Mouse (Mus musculus): ENCODE measurements at regions not wholly inside any gene's neighbourhood (a gene's known extent, or its start where the extent isn't known, plus 50 kb on each side); places are given as distances from the start of the nearest gene placed in this dataset.
A peak's percentile ranks its signal among the peaks of the same experiment; 100 is the strongest.

DNA sequence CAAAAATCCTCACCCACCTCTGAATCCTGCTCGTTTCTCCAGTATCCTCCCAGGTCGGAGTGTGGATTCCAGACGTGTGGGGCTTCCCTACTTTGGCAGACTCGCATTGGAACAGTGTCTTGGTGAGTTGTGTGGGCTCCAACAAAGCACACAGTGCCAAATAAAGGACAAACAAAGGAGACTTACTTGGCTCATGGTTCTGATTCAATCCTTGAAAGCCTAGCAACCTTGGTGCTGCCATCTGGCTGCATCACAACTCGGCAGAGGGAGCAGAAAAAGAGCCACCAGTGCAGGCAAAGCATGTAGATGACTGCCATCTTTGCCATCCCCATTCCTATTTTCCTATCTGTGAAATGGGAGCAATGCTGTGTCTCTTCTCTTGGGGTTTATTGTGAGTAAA, 64.0 kb downstream of the Il9r start:
- H3K4me3 ChIP-seq (replicated peaks) = no peak overlapping the region
- H3K9me3 ChIP-seq = 0 out of 2 replicates have a peak, but pooled peaks cover 3% of the 10 kb centered on the region
- H3K4me2 ChIP-seq = no peak overlapping the region
- no peaks in the 10 kb centered on the region for H3K36me3 ChIP-seq
- no peaks in the 10 kb centered on the region for H3K27me3 ChIP-seq
- ATAC-seq (ENCODE audit: insufficient number of reproducible peaks, insufficient read depth, low FRiP score, low TSS enrichment, low read depth) = no peak
- WGBS = 84% methylated on average over 5 of the region's 5 CpGs
- H3K27ac ChIP-seq = no peak overlapping the region
- no peak overlapping the region for H3K9ac ChIP-seq (replicated peaks)
- H3K4me1 ChIP-seq (replicated peaks) = peaks cover 10% of the 10 kb centered on the region

DNA sequence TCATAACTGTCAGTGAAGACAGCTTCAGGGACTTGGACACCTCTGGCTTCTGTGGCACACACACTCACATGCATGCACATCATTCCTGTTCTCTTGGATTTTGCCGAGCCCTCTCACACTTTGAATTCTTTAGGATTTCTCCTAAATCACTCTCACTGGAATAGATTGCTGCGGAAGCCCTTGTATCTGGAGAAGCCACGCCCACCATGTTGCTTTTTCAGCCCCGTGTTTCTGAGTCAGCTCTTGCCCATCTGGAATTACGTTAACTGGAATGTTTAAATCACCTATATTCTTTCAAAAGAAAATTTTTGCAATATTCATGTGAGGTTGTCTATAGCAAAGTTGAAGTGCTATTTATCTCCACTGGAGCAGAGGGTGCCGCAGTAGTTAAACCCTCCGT, 66.1 kb downstream of the Il9r start:
- no peaks in the 10 kb centered on the region for H3K27me3 ChIP-seq
- no peaks in the 10 kb centered on the region for H3K36me3 ChIP-seq
- 80% methylated on average over 7 of the region's 7 CpGs for WGBS
- H3K4me1 ChIP-seq (replicated peaks) = peaks cover 10% of the 10 kb centered on the region
- no peak overlapping the region for H3K4me3 ChIP-seq (replicated peaks)
- H3K4me2 ChIP-seq = no peak overlapping the region
- 0 out of 2 replicates have a peak, but pooled peaks cover 3% of the 10 kb centered on the region for H3K9me3 ChIP-seq
- H3K27ac ChIP-seq = no peak overlapping the region
- no peak overlapping the region for H3K9ac ChIP-seq (replicated peaks)
- no peak for ATAC-seq (ENCODE audit: insufficient number of reproducible peaks, insufficient read depth, low FRiP score, low TSS enrichment, low read depth)

DNA sequence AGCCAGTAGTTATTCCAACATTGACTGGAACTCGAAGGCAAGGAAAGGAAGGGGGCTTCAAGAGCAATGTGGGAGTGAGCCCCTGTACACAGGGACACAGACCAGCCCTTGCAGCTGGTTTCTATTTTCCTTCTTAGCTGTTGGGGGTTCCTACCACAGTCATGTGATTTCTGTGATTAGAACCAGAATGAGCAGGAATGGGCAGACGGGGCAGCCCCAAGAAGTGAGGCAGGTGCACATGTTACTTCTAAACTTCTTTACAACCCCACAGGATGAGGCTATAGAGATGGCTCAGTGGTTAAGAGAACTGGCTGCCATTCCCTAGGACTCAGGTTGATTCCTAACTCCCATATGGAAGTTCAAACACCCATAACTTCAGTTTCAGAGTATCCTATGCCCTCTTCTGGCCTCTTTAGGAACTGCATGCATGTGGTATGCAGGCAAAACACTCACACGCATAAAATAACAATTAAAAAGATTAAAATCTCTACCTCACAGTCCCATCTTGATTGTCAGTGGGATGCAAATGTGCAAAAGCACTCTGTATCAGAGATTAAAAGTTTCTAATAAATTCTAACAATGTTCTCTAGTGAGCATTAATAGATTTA, 68.0 kb downstream of the Il9r start:
- Histone ChIP-seq H3K9me3 (0 out of 2 replicates have a peak, but pooled peaks cover 3% of the 10 kb centered on the region), H3K4me2 (no peak overlapping the region), H3K4me1 (replicated peaks) (no peaks in the 10 kb centered on the region), H3K27me3 (no peaks in the 10 kb centered on the region), H3K36me3 (no peaks in the 10 kb centered on the region), H3K27ac (no peak overlapping the region), H3K9ac (replicated peaks) (no peak overlapping the region), H3K4me3 (replicated peaks) (no peak overlapping the region)
- no peak for ATAC-seq (ENCODE audit: insufficient number of reproducible peaks, insufficient read depth, low FRiP score, low TSS enrichment, low read depth)
- 56% methylated on average over 3 of the region's 3 CpGs for WGBS

DNA sequence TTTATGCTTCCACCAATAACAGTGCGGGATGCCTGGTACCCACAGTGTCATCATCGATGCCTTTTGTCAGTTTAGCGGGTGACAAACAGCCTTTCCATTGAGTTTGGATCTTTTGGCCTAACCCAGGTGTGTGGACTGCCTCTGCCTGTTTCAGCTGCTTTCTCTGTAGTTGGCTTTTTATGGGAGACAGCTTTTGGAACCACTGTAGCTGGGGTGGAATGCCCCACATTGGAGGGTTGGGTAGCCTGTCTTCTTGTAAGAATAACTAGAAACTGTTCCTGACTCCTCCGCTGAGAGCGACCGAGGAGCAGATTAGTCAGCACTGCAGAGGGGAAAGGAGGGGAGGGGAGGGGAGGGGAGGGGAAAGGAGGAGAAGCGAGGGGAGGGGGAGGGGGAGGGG, 71.5 kb downstream of the Il9r start:
- 62% methylated on average over 7 of the region's 7 CpGs for WGBS
- Histone ChIP-seq H3K9ac (replicated peaks) (no peak overlapping the region), H3K36me3 (no peaks in the 10 kb centered on the region), H3K4me2 (no peak overlapping the region), H3K27me3 (no peaks in the 10 kb centered on the region), H3K4me1 (replicated peaks) (peaks cover 12% of the 10 kb centered on the region), H3K27ac (no peak overlapping the region), H3K4me3 (replicated peaks) (no peak overlapping the region), H3K9me3 (0 out of 2 replicates have a peak, but pooled peaks cover 3% of the 10 kb centered on the region)
- no peak for ATAC-seq (ENCODE audit: insufficient number of reproducible peaks, insufficient read depth, low FRiP score, low TSS enrichment, low read depth)

DNA sequence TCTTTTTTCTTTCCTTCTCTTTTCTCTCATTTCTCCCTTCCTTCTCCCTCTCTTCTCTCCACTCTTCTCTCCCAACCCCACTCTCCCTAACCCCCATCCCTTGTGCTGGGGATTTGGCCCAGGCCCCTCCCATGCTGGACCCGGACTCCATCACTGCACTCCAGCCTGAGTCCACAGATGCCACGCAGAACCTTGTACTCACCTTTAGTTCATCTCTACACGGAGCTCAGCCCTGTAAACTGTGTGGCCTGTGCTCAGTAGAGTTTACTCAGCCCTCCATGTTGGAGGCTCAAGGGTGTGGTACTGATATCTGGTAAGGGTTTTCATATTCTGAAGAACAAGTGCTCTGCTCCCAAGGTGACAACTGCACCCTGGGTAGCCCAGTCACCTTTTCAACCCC, 72.1 kb downstream of the Il9r start:
- H3K36me3 ChIP-seq = no peaks in the 10 kb centered on the region
- H3K4me3 ChIP-seq (replicated peaks) = no peak overlapping the region
- no peak overlapping the region for H3K9ac ChIP-seq (replicated peaks)
- H3K4me2 ChIP-seq = no peak overlapping the region
- ATAC-seq (ENCODE audit: insufficient number of reproducible peaks, insufficient read depth, low FRiP score, low TSS enrichment, low read depth) = no peak; the same call in 1 of the 2 replicates
- WGBS = 73% methylated on average over 3 of the region's 3 CpGs
- no peaks in the 10 kb centered on the region for H3K27me3 ChIP-seq
- no peak overlapping the region for H3K27ac ChIP-seq
- H3K4me1 ChIP-seq (replicated peaks) = peaks cover 12% of the 10 kb centered on the region
- H3K9me3 ChIP-seq = 0 out of 2 replicates have a peak, but pooled peaks cover 3% of the 10 kb centered on the region

DNA sequence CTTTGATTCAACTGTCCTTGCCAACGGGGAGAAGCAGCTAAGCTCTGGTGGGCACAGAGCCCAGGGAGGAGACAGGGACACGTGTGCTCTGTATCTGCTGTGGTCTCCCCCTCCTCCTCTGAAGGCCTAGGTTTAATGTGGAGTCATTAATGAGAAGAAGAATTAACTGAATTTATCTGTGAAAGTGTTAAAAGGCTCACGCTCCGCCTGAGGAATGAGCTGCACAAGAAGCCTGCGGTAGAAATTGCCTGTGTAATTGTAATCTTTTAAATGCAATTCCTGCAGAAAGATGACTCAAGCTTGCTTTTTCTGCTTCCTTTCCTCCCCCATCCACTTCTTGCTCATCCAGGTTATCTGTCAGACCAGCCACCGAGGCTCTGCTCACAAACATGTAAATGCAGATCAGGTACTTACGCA, 72.7 kb downstream of the Il9r start:
- H3K9ac ChIP-seq (replicated peaks) = no peak overlapping the region
- no peaks in the 10 kb centered on the region for H3K27me3 ChIP-seq

DNA sequence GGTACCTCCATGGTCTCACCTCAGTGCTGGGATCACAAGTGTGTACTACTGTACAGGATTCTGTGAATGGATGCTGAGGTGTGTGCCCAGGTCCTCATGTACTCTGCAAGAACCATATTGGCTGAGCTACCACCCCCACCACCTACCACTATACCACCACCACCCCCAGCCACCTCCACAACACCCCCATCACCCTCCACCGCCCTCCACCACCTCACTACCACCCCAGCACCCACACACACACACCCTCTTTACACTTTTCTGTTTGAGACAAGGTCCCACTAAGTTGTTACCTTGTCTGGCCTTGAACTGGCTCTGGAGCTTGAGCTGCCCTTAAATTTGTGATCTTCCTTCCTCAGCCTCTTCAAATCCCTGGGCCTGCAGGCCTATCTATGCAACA, 73.3 kb downstream of the Il9r start:
- H3K36me3 ChIP-seq = no peaks in the 10 kb centered on the region
- H3K4me3 ChIP-seq (replicated peaks) = no peak overlapping the region
- H3K27me3 ChIP-seq = no peaks in the 10 kb centered on the region
- 94% methylated on average over 1 of the region's 1 CpGs for WGBS
- no peak overlapping the region for H3K9ac ChIP-seq (replicated peaks)
- H3K4me2 ChIP-seq = no peak overlapping the region
- peaks cover 12% of the 10 kb centered on the region for H3K4me1 ChIP-seq (replicated peaks)
- ATAC-seq (ENCODE audit: insufficient number of reproducible peaks, insufficient read depth, low FRiP score, low TSS enrichment, low read depth) = no peak
- no peaks in the 10 kb centered on the region for H3K9me3 ChIP-seq
- no peak overlapping the region for H3K27ac ChIP-seq

More for the DNA sequence above, 72.7 kb downstream of the Il9r start:
- Histone ChIP-seq H3K4me1 (replicated peaks) (peaks cover 12% of the 10 kb centered on the region), H3K9me3 (0 out of 2 replicates have a peak, but pooled peaks cover 3% of the 10 kb centered on the region), H3K4me3 (replicated peaks) (no peak overlapping the region), H3K4me2 (no peak overlapping the region), H3K27ac (no peak overlapping the region), H3K36me3 (no peaks in the 10 kb centered on the region)
- no peak for ATAC-seq (ENCODE audit: insufficient number of reproducible peaks, insufficient read depth, low FRiP score, low TSS enrichment, low read depth)
- 76% methylated on average over 7 of the region's 7 CpGs for whole genome bisulfite sequencing

DNA sequence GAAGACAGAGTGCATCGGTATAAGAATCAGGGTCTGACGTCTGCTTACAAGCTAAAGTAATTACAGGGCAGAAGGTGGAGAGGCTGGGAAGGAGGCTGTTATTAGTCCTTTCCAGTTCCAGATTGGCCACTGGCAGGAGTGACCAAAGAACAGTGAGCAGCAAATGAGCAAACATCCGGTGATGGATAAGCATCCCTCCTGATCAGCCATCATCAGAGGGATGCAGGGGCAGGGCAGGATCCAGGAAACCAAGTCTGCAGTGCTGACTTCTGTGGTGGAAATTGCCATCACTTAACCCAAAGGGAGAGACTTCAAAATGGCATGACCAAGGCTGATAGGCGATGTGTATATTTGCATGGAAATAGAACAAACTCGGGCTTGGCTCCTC, 73.8 kb downstream of the Il9r start:
- WGBS = 53% methylated on average over 5 of the region's 5 CpGs
- ATAC-seq (ENCODE audit: insufficient number of reproducible peaks, insufficient read depth, low FRiP score, low TSS enrichment, low read depth) = no peak

DNA sequence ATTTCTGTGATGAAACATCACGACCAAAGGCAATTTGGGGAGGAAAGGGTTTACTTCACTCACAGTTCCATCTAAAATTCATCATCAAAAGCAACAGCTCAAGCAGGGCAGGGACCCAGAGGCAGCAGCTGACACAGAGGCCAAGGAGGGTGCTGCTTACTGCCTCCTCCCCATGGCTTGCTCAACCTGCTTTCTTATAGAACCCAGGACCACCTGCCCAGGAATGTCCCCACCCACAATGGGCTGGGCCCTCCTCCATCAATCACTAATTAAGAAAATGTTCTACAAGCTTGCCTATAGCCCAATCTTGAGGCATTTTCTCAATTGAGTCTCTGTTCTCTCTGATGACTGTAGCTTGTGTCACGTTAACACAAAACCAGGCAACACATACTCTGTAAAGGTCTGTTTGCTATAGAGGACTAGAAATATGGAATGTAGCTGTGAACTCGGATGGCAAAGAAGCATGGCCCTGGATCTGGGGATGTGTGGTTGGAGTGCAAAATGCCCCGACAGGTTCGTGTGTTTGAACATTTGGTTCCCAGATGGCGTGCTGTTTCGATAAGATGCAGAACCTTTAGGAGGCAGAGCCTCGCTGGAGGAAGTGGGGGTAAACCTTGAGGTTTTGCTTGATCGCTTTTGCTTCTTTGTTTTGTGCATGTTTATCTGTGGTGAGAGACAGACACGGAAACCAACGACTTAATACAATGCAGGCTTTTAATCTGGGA, 74.3 kb downstream of the Il9r start:
- 39% methylated on average over 11 of the region's 11 CpGs for WGBS
- ATAC-seq (ENCODE audit: insufficient number of reproducible peaks, insufficient read depth, low FRiP score, low TSS enrichment, low read depth) = no peak
- Histone ChIP-seq H3K9me3 (no peaks in the 10 kb centered on the region), H3K27ac (peak overlapping the region; percentile 23; the same call in 1 of the 2 replicates), H3K4me1 (replicated peaks) (peaks cover 12% of the 10 kb centered on the region), H3K9ac (replicated peaks) (no peak overlapping the region), H3K27me3 (no peaks in the 10 kb centered on the region), H3K4me3 (replicated peaks) (no peak overlapping the region), H3K4me2 (peak overlapping the region; percentile 0; the same call in 1 of the 2 replicates), H3K36me3 (no peaks in the 10 kb centered on the region)

More for the DNA sequence above, 73.8 kb downstream of the Il9r start:
- Histone ChIP-seq H3K9me3 (no peaks in the 10 kb centered on the region), H3K9ac (replicated peaks) (no peak overlapping the region), H3K4me2 (0 out of 2 replicates have a peak overlapping the region, but pooled peaks have one; percentile 0), H3K36me3 (no peaks in the 10 kb centered on the region), H3K4me3 (replicated peaks) (no peak overlapping the region), H3K27me3 (no peaks in the 10 kb centered on the region), H3K27ac (peak overlapping the region; percentile 23; the same call in 1 of the 2 replicates), H3K4me1 (replicated peaks) (peaks cover 12% of the 10 kb centered on the region)

DNA sequence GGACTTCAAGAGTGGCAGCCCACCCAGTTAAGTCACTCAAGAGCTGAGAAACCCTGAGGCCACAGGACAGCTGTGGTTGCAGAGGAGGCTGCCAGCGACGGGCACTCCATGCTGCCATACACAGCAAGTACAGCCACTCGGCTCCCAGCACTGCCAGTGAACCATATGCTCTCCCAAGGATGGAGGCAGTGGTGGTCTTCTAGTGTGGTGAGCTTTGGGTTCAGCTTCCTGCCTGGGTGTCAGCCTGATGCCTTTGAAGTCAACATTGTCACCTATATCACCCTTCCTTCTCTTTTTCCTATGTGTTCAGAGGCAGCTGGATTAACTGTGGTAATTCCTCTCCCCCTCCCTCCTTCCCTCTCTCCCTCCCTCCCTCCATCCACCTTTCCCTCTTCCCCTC, 79.5 kb downstream of the Il9r start:
- no peak overlapping the region for H3K27ac ChIP-seq
- no peak overlapping the region for H3K4me2 ChIP-seq
- no peaks in the 10 kb centered on the region for H3K36me3 ChIP-seq
- peaks cover 17% of the 10 kb centered on the region for H3K4me1 ChIP-seq (replicated peaks)
- H3K4me3 ChIP-seq (replicated peaks) = no peak overlapping the region
- WGBS = 75% methylated on average over 3 of the region's 3 CpGs
- no peaks in the 10 kb centered on the region for H3K9me3 ChIP-seq
- ATAC-seq (ENCODE audit: insufficient number of reproducible peaks, insufficient read depth, low FRiP score, low TSS enrichment, low read depth) = no peak
- H3K9ac ChIP-seq (replicated peaks) = no peak overlapping the region
- no peaks in the 10 kb centered on the region for H3K27me3 ChIP-seq

DNA sequence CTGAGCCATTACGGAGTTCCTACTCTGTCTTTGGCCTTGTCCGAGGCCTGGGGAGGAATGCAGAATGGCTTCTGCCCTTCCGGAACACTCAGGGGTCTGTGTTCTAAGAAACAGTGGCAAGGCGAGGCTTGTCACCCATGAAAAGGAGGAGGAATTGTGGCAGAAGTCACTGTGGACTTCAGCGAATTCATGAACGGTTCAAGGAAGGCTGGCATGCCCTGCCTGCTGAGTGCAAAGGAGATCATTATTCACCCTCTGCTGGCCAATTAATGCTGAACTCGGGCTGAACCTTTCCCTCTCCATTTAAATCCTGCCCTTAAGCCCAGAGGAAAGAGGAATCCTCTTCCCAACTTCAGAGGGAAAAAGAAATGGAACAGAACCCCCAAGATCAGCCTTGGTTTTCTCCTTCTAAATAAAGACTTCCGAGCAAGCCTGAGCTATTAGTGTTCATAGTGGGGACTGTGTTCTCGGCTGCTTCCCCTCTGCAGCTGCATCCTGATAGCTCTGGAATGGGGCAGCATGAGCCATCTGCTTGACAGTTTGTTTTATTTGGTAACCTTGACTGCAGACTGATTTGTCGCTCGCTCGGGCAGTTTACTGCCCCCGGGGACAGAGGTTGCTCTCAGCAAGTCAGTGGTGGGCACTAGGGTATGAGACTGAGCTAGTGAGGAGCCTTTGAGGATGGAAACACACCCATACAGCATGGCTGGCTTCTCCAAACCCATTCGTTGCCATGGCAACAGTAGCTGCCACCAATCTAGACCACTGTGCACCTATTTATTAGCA, 81.0 kb downstream of the Il9r start:
- H3K9ac ChIP-seq (replicated peaks) = no peak overlapping the region
- H3K4me3 ChIP-seq (replicated peaks) = no peak overlapping the region
- H3K4me1 ChIP-seq (replicated peaks) = peaks cover 13% of the 10 kb centered on the region
- H3K4me2 ChIP-seq = no peak overlapping the region
- no peaks in the 10 kb centered on the region for H3K27me3 ChIP-seq
- 34% methylated on average over 14 of the region's 14 CpGs for WGBS
- 0 out of 2 replicates have a peak, but pooled peaks have one; percentile 31 for ATAC-seq (ENCODE audit: insufficient number of reproducible peaks, insufficient read depth, low FRiP score, low TSS enrichment, low read depth)
- H3K9me3 ChIP-seq = no peaks in the 10 kb centered on the region
- H3K27ac ChIP-seq = peak overlapping the region; percentile 9; the same call in 1 of the 2 replicates
- no peaks in the 10 kb centered on the region for H3K36me3 ChIP-seq
